Mouse (Mus musculus): ENCODE measurements at regions not wholly inside any gene's neighbourhood (a gene's known extent, or its start where the extent isn't known, plus 50 kb on each side); places are given as distances from the start of the nearest gene placed in this dataset.

GRCm38 (mm10) chr10:8020916-8021705, 65.1 kb upstream of the Tab2 start:
- no peak for DNase-seq (ENCODE audit: low read depth, low spot score)

GRCm38 (mm10) chr10:8020113-8020512, 64.1 kb upstream of the Tab2 start:
- no peak for DNase-seq (ENCODE audit: low read depth, low spot score)

- no peak for DNase-seq (ENCODE audit: low read depth, low spot score)
Observed at GRCm38 (mm10) chr10:8018229-8019026, 62.4 kb upstream of the Tab2 start.

- DNase-seq (ENCODE audit: low read depth, low spot score): no peak
Observed at GRCm38 (mm10) chr10:8016741-8017140, 60.7 kb upstream of the Tab2 start.

- DNase-seq (ENCODE audit: low read depth, low spot score): no peak
Observed at GRCm38 (mm10) chr10:8011744-8012143, 55.7 kb upstream of the Tab2 start.

GRCm38 (mm10) chr10:8011138-8011537, 55.1 kb upstream of the Tab2 start:
- DNase-seq (ENCODE audit: low read depth, low spot score): no peak

GRCm38 (mm10) chr10:8009855-8010254, 53.8 kb upstream of the Tab2 start:
- DNase-seq (ENCODE audit: low read depth, low spot score): no peak

- DNase-seq (ENCODE audit: low read depth, low spot score): no peak
Observed at GRCm38 (mm10) chr10:8007990-8008368, 51.9 kb upstream of the Tab2 start.

- no peak for DNase-seq (ENCODE audit: low read depth, low spot score)
Observed at GRCm38 (mm10) chr10:8007286-8007989, 51.4 kb upstream of the Tab2 start.

Data from embryo, embryonic 11.5 days (tissue).